Mouse (Mus musculus): Measurements from ENCODE around the gene Ppp2r5a. TPM values are rescaled to one million over a fixed set of nuclear protein-coding genes. Genes with fewer than 3 reads are reported as not detected.

Gene Ppp2r5a
- 175 and 368 TPM in 2 replicates for polyA plus RNA-seq (2012; rRNA removed; ENCODE audit: low replicate concordance)

GRCm38 (mm10) chr1:191403074-191403473 is at the start of gene Ppp2r5a:
Gene Ppp2r5a, minus strand, starts transcription at chr1:191403272.

GRCm38 (mm10) chr1:191325726-191326232 is 77.3 kb downstream of the Ppp2r5a start, which contains the start of gene Tmem206:
Gene Tmem206, plus strand, starts transcription at chr1:191325912.

GRCm38 (mm10) chr1:191317591-191318196 is 85.4 kb downstream of the Ppp2r5a start, which contains the start of gene Nenf:
Gene Nenf, minus strand, starts transcription at chr1:191318194.

Other genes with a start within 250 kb of the Ppp2r5a start
- not detected in 2 replicates for gene Fam71a, start 238.5 kb downstream of the Ppp2r5a start, polyA plus RNA-seq (2012; rRNA removed; ENCODE audit: low replicate concordance)
- gene Atf3, start 185.2 kb downstream of the Ppp2r5a start, polyA plus RNA-seq (2012; rRNA removed; ENCODE audit: low replicate concordance) = 5.1 and 7.7 TPM in 2 replicates
- gene Nenf, start 85.1 kb downstream of the Ppp2r5a start, polyA plus RNA-seq (2012; rRNA removed; ENCODE audit: low replicate concordance) = 199 and 208 TPM in 2 replicates
- gene Tmem206, start 77.4 kb downstream of the Ppp2r5a start, polyA plus RNA-seq (2012; rRNA removed; ENCODE audit: low replicate concordance) = 5.6 and 10.1 TPM in 2 replicates
- 1.0 and 3.6 TPM in 2 replicates for gene Dtl, start 172.3 kb upstream of the Ppp2r5a start, polyA plus RNA-seq (2012; rRNA removed; ENCODE audit: low replicate concordance)
- 22.6 and 34.9 TPM in 2 replicates for gene Ints7, start 172.4 kb upstream of the Ppp2r5a start, polyA plus RNA-seq (2012; rRNA removed; ENCODE audit: low replicate concordance)

Data from subcutaneous adipose tissue, adult 2 months (tissue).